Mouse (Mus musculus): ENCODE results near the gene Higd2a. TPM values are rescaled to one million over a fixed set of nuclear protein-coding genes. Genes with fewer than 3 reads are reported as not detected.
"Not testable (repeated sequence)": the region's sequence is repeated elsewhere in the genome, so short reads cannot be mapped to it uniquely, and the experiment has no call there.

Higd2a gene
- total and polyA plus RNA-seq, 2 experiments from 2014 or later, result 177 to 362 TPM

- Histone ChIP-seq H3K9me3 (ENCODE audit: low read length) (no peaks in the 10 kb centered on the region), H3K4me1 (ENCODE audit: insufficient read depth, low read length) (peaks cover 20% of the 10 kb centered on the region), H3K27me3 (ENCODE audit: insufficient read depth, low read length) (no peaks in the 10 kb centered on the region), H3K9ac (replicated peaks; ENCODE audit: low read length) (peak overlapping the region; percentile 89), H3K4me3 (ENCODE audit: low read length) (peak overlapping the region; percentile 77), H3K36me3 (ENCODE audit: insufficient read depth, low read length) (0 out of 2 replicates have a peak, but pooled peaks cover 6% of the 10 kb centered on the region), H3K27ac (peak overlapping the region; percentile 86), H3K4me2 (ENCODE audit: low read depth, low read length) (peak overlapping the region; percentile 74)
- peak; percentile 20; the same call in 1 of the 2 replicates for TF ChIP-seq CTCF (IDR thresholded peaks at IDR 0.05; ENCODE audit: low read depth)
- WGBS, result 9% methylated on average over 13 of the region's 13 CpGs
- DNase-seq (ENCODE audit: low spot score), result peak; percentile 33
- peak; percentile 28 for ATAC-seq
Observed at GRCm38 (mm10) chr13:54610613-54610971, 20.6 kb downstream of the Higd2a start.

- peak; percentile 90 for DNase-seq (ENCODE audit: low spot score)
- TF ChIP-seq CTCF (IDR thresholded peaks at IDR 0.05; ENCODE audit: low read depth), result no peak
- H3K4me3 ChIP-seq (ENCODE audit: low read length), result peak within 1 kb of the TSS; percentile 77
- peak; percentile 81 for ATAC-seq
- no peaks in the 10 kb centered on the region for H3K27me3 ChIP-seq (ENCODE audit: insufficient read depth, low read length)
- under 1% methylated on average over 56 of the region's 66 CpGs for WGBS
- H3K9ac ChIP-seq (replicated peaks; ENCODE audit: low read length), result peak within 1 kb of the TSS; percentile 89
- 0 out of 2 replicates have a peak, but pooled peaks cover under 1% of the 10 kb centered on the region for H3K36me3 ChIP-seq (ENCODE audit: insufficient read depth, low read length)
- H3K4me1 ChIP-seq (ENCODE audit: insufficient read depth, low read length), result peaks cover 20% of the 10 kb centered on the region
- H3K9me3 ChIP-seq (ENCODE audit: low read length), result no peaks in the 10 kb centered on the region
- peak within 1 kb of the TSS; percentile 74 for H3K4me2 ChIP-seq (ENCODE audit: low read depth, low read length)
- H3K27ac ChIP-seq, result peak within 1 kb of the TSS; percentile 86
Observed at GRCm38 (mm10) chr13:54610972-54611754, 21.2 kb downstream of the Higd2a start, which contains the start of gene Cltb. Gene Cltb (minus strand): TSS chr13:54611344.

GRCm38 (mm10) chr13:54613141-54613540 is 23.1 kb downstream of the Higd2a start:
- H3K9me3 ChIP-seq (ENCODE audit: low read length); H3K27ac ChIP-seq; H3K36me3 ChIP-seq (ENCODE audit: insufficient read depth, low read length); H3K4me2 ChIP-seq (ENCODE audit: low read depth, low read length); H3K4me3 ChIP-seq (ENCODE audit: low read length); H3K27me3 ChIP-seq (ENCODE audit: insufficient read depth, low read length); DNase-seq (ENCODE audit: low spot score); H3K9ac ChIP-seq (replicated peaks; ENCODE audit: low read length); ATAC-seq: not testable (repeated sequence)
- 87% methylated on average over 8 of the region's 8 CpGs for WGBS
- H3K4me1 ChIP-seq (ENCODE audit: insufficient read depth, low read length), result peaks cover 18% of the 10 kb centered on the region
- TF ChIP-seq CTCF (IDR thresholded peaks at IDR 0.05; ENCODE audit: low read depth), result peak; percentile 43

- no peaks in the 10 kb centered on the region for H3K27me3 ChIP-seq (ENCODE audit: insufficient read depth, low read length)
- no peaks in the 10 kb centered on the region for H3K9me3 ChIP-seq (ENCODE audit: low read length)
- H3K4me2 ChIP-seq (ENCODE audit: low read depth, low read length), result no peak overlapping the region
- H3K4me3 ChIP-seq (ENCODE audit: low read length), result no peak overlapping the region
- H3K27ac ChIP-seq, result no peak overlapping the region
- WGBS, result 80% methylated on average over 8 of the region's 8 CpGs
- DNase-seq (ENCODE audit: low spot score), result no peak
- no peak for ATAC-seq
- H3K36me3 ChIP-seq (ENCODE audit: insufficient read depth, low read length), result no peaks in the 10 kb centered on the region
- no peak for TF ChIP-seq CTCF (IDR thresholded peaks at IDR 0.05; ENCODE audit: low read depth)
- H3K9ac ChIP-seq (replicated peaks; ENCODE audit: low read length), result no peak overlapping the region
- H3K4me1 ChIP-seq (ENCODE audit: insufficient read depth, low read length), result no peaks in the 10 kb centered on the region
Observed at GRCm38 (mm10) chr13:54616307-54616706, 26.3 kb downstream of the Higd2a start.

- no peaks in the 10 kb centered on the region for H3K9me3 ChIP-seq (ENCODE audit: low read length)
- no peak overlapping the region for H3K4me3 ChIP-seq (ENCODE audit: low read length)
- TF ChIP-seq CTCF (IDR thresholded peaks at IDR 0.05; ENCODE audit: low read depth), result peak; percentile 37; the same call in 1 of the 2 replicates
- H3K27me3 ChIP-seq (ENCODE audit: insufficient read depth, low read length), result no peaks in the 10 kb centered on the region
- H3K27ac ChIP-seq, result no peak overlapping the region
- DNase-seq (ENCODE audit: low spot score) (no peak), ATAC-seq (no peak)
- no peaks in the 10 kb centered on the region for H3K4me1 ChIP-seq (ENCODE audit: insufficient read depth, low read length)
- no peaks in the 10 kb centered on the region for H3K36me3 ChIP-seq (ENCODE audit: insufficient read depth, low read length)
- no peak overlapping the region for H3K9ac ChIP-seq (replicated peaks; ENCODE audit: low read length)
- no peak overlapping the region for H3K4me2 ChIP-seq (ENCODE audit: low read depth, low read length)
- whole genome bisulfite sequencing, result 69% methylated on average over 6 of the region's 6 CpGs
Observed at GRCm38 (mm10) chr13:54616998-54617397, 27.0 kb downstream of the Higd2a start.

GRCm38 (mm10) chr13:54621155-54621932 is 31.3 kb downstream of the Higd2a start, which contains the start of gene Faf2:
Gene Faf2 (plus strand): TSS chr13:54621784.
- ATAC-seq (peak; percentile 99), DNase-seq (ENCODE audit: low spot score) (peak; percentile 99)
- Histone ChIP-seq H3K4me2 (ENCODE audit: low read depth, low read length) (peak within 1 kb of the TSS; percentile 91), H3K9ac (replicated peaks; ENCODE audit: low read length) (peak within 1 kb of the TSS; percentile 93), H3K27me3 (ENCODE audit: insufficient read depth, low read length) (no peaks in the 10 kb centered on the region), H3K36me3 (ENCODE audit: insufficient read depth, low read length) (no peaks in the 10 kb centered on the region), H3K4me3 (ENCODE audit: low read length) (peak within 1 kb of the TSS; percentile 90), H3K4me1 (ENCODE audit: insufficient read depth, low read length) (peaks cover 7% of the 10 kb centered on the region; the same call in 1 of the 2 replicates), H3K9me3 (ENCODE audit: low read length) (no peaks in the 10 kb centered on the region), H3K27ac (peak within 1 kb of the TSS; percentile 88)
- TF ChIP-seq CTCF (IDR thresholded peaks at IDR 0.05; ENCODE audit: low read depth), result peak; percentile 98
- WGBS, result 10% methylated on average over 44 of the region's 44 CpGs

All from hindbrain, postnatal 0 days (tissue).